Mouse (Mus musculus) intestine, embryonic 14.5 days (tissue): ENCODE measurements at regions not wholly inside any gene's neighbourhood (a gene's known extent, or its start where the extent isn't known, plus 50 kb on each side); places are given as distances from the start of the nearest gene placed in this dataset.

Source experiments
- ATAC-seq: fragments of 200-750 bp; cut with Nextera tagmentation; replicated peaks from 2 replicates; pipeline ENCODE4 v1.8.0; 2017; ENCODE audit warnings: low read depth, moderate number of reproducible peaks, moderate TSS enrichment, moderate library complexity; ENCODE audit not compliant: low FRiP score, low TSS enrichment
- DNase-seq: peaks from one replicate; pipeline ENCODE4 v3.0.0-alpha.2; 2018; ENCODE audit warnings: low spot score
- H3K27ac ChIP-seq: fragments of 300-500 bp; sonication (generic); 2 replicates; pipeline ENCODE4 v1.5.1; 2014; ENCODE audit warnings: low read depth, mild to moderate bottlenecking, control low read depth
- H3K27me3 ChIP-seq: fragments of 300-500 bp; sonication (generic); replicated peaks from 2 replicates; pipeline ENCODE4 v1.6.1; 2014; ENCODE audit warnings: low read length, control low read depth; ENCODE audit not compliant: control insufficient read depth, insufficient read depth
- H3K36me3 ChIP-seq: fragments of 300-500 bp; sonication (generic); 2 replicates; pipeline ENCODE4 v1.6.1; 2014; ENCODE audit warnings: low read length, control low read depth; ENCODE audit not compliant: control insufficient read depth, insufficient read depth
- H3K4me1 ChIP-seq: fragments of 300-500 bp; sonication (generic); replicated peaks from 2 replicates; pipeline ENCODE4 v1.6.1; 2014; ENCODE audit warnings: low read length, control low read depth, mixed read lengths; ENCODE audit not compliant: control insufficient read depth, insufficient read depth
- H3K4me2 ChIP-seq: fragments of 300-500 bp; sonication (generic); 2 replicates; pipeline ENCODE4 v1.6.1; 2014; ENCODE audit warnings: low read length
- H3K4me3 ChIP-seq: fragments of 300-500 bp; sonication (generic); 2 replicates; pipeline ENCODE4 v1.5.1; 2014; ENCODE audit warnings: low read depth, low read length, control low read depth, mixed read lengths
- H3K9ac ChIP-seq: fragments of 300-500 bp; sonication (generic); 2 replicates; pipeline ENCODE4 v1.6.1; 2014; ENCODE audit warnings: mild to moderate bottlenecking, low read length
- H3K9me3 ChIP-seq: fragments of 300-500 bp; sonication (generic); 2 replicates; pipeline ENCODE4 v1.6.1; 2016; ENCODE audit warnings: low read length, control low read depth; ENCODE audit not compliant: control insufficient read depth
- WGBS: fragments of 180-500 bp; shearing (Covaris S2); extraction: QIAGEN DNeasy Blood & Tissue Kit; methylation state at CpG from one replicate; pipeline ENCODE4 v1.1.7; 2014; 5-methylcytosine and 5-hydroxymethylcytosine counted together

DNA sequence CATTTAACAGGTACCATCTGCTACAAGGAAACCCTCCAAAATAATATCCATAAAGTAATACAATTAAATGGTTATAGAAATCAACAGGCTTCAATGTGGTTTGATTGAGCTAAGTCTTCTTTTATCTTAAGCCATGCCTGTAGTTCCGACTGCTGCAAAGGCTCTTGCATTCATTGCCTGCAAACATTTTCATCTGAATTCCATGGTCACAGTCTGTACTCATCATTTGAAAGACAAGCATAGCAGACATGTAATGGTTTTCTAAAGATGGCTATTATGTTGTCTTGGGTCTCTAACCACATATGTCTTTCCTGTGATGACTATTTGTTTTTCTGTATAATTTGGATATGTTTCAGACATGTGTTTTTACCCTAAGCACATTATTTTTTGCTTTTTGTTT lies 677.9 kb downstream of the Hace1 start:
- no peaks in the 10 kb centered on the region for H3K4me1 ChIP-seq
- no peak overlapping the region for H3K9ac ChIP-seq
- DNase-seq = no peak
- H3K27me3 ChIP-seq = no peaks in the 10 kb centered on the region
- 76% methylated on average over 1 of the region's 1 CpGs for WGBS
- H3K27ac ChIP-seq = no peak overlapping the region
- no peak overlapping the region for H3K4me3 ChIP-seq
- H3K36me3 ChIP-seq = no peaks in the 10 kb centered on the region
- no peak overlapping the region for H3K4me2 ChIP-seq
- no peaks in the 10 kb centered on the region for H3K9me3 ChIP-seq
- ATAC-seq = no peak

DNA sequence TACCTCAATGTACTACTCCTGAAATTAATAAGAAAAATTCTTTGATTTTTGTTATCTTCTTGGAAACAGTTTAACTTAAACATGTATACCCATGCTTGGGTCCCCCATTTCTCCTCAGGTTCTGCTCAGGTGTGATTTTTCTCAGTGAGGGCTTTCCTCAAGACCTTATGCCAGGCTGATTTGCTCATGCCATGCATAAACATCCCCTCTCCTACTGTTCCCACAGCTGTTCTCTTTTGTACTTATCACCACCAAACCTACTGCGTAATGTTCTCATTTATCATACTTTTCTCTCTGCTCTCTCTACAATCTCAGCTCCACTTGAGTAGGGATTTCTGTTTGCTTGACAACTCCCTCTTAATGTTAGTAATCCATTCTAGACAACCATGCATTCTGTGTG lies 692.1 kb downstream of the Hace1 start:
- 91% methylated on average over 1 of the region's 1 CpGs for WGBS

DNA sequence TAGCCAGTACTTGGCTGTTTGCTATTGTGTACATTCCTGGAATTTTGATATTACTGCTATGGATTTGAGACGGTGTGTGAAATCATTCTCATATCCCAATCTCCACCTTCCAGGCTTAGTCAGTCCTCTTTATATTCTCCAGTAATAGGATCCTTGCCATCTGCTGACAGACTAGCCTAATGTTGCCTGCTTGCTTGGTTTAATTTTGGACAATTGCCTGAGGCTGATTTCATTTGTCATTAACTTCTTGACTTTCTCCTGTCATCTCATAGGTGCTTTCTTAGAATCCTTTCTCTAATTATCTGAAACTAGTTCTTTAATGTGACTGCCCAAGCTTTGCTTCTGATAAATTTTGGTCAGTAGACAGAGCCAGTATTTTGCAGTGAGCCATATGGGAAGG lies 696.2 kb downstream of the Hace1 start:
- 59% methylated on average over 1 of the region's 1 CpGs for WGBS
- DNase-seq = no peak
- Histone ChIP-seq H3K4me2 (no peak overlapping the region), H3K27ac (no peak overlapping the region), H3K36me3 (no peaks in the 10 kb centered on the region), H3K4me3 (no peak overlapping the region), H3K4me1 (no peaks in the 10 kb centered on the region), H3K27me3 (no peaks in the 10 kb centered on the region), H3K9me3 (no peaks in the 10 kb centered on the region), H3K9ac (no peak overlapping the region)
- no peak for ATAC-seq

More for the DNA sequence above, 692.1 kb downstream of the Hace1 start:
- Histone ChIP-seq H3K4me2 (no peak overlapping the region), H3K4me3 (no peak overlapping the region), H3K27me3 (no peaks in the 10 kb centered on the region), H3K36me3 (no peaks in the 10 kb centered on the region), H3K4me1 (no peaks in the 10 kb centered on the region), H3K27ac (no peak overlapping the region), H3K9me3 (no peaks in the 10 kb centered on the region), H3K9ac (no peak overlapping the region)
- ATAC-seq (no peak), DNase-seq (no peak)

DNA sequence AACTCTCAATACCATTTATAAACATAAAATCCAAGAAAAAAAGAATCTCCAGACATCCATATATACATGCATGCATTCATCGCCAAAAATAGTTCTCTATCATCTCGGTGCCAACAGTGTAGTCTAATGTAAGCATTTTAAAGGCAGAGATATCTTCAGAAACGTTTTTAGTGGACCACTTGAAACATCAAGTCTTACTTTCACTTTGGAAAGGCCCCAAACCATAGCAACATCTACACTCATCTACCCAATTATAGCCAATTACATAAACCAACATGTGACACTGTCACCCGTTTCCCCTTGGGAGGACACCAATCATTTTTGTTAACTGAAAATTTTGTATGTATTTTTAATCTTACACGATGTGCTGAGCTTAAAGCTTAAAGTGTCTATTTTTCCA lies 716.7 kb downstream of the Hace1 start:
- Histone ChIP-seq H3K9ac (no peak overlapping the region), H3K36me3 (no peaks in the 10 kb centered on the region), H3K27ac (no peak overlapping the region), H3K27me3 (no peaks in the 10 kb centered on the region), H3K4me2 (no peak overlapping the region), H3K4me3 (no peak overlapping the region), H3K9me3 (no peaks in the 10 kb centered on the region), H3K4me1 (no peaks in the 10 kb centered on the region)
- 62% methylated on average over 5 of the region's 5 CpGs for WGBS
- DNase-seq = no peak
- ATAC-seq = no peak

DNA sequence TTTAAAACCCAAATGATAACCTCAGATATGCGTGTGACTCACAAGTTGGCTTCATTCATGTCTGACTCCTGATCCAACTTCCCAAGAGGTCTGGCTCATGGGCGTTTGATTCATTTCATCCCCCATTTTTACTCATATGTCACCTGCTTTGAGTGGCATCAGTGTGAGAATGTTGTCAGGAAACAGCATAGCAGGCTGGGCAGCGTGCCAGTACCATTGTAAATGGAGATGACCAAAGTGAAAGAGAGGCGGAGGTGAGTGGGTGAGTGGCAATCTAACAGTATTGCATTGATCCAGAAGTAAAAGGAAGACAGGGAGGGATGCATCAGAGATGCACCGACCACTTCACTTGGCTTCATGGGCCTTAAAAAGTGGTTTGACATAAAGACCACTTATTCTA lies 720.7 kb downstream of the Hace1 start:
- Histone ChIP-seq H3K4me1 (no peaks in the 10 kb centered on the region), H3K27me3 (no peaks in the 10 kb centered on the region), H3K4me3 (no peak overlapping the region), H3K36me3 (no peaks in the 10 kb centered on the region), H3K9ac (no peak overlapping the region), H3K4me2 (no peak overlapping the region), H3K27ac (no peak overlapping the region), H3K9me3 (no peaks in the 10 kb centered on the region)
- ATAC-seq (no peak), DNase-seq (no peak)
- 79% methylated on average over 5 of the region's 5 CpGs for WGBS

DNA sequence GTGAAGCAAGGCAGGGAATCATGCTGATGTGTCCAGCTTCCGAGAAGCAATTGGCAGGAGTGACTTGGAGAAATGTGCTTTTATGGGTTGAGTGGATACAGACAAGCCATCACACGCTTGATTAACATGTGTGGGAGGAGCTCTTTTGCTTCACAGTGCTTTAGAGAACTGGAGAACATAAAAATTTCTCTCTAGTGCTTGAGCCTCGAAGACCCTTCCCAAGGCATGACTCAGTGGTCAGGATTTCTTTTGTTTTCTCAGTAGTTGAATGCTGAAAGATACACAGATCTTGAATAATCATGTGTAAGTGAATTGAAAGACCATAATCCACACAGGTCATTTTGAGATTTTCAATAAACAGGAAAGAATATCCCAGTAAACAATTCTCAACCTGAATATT lies 721.9 kb downstream of the Hace1 start:
- Histone ChIP-seq H3K4me1 (no peaks in the 10 kb centered on the region), H3K4me2 (no peak overlapping the region), H3K27me3 (no peaks in the 10 kb centered on the region), H3K4me3 (no peak overlapping the region), H3K36me3 (no peaks in the 10 kb centered on the region), H3K9ac (no peak overlapping the region), H3K27ac (no peak overlapping the region), H3K9me3 (no peaks in the 10 kb centered on the region)
- ATAC-seq (no peak), DNase-seq (no peak)
- 59% methylated on average over 3 of the region's 3 CpGs for WGBS

DNA sequence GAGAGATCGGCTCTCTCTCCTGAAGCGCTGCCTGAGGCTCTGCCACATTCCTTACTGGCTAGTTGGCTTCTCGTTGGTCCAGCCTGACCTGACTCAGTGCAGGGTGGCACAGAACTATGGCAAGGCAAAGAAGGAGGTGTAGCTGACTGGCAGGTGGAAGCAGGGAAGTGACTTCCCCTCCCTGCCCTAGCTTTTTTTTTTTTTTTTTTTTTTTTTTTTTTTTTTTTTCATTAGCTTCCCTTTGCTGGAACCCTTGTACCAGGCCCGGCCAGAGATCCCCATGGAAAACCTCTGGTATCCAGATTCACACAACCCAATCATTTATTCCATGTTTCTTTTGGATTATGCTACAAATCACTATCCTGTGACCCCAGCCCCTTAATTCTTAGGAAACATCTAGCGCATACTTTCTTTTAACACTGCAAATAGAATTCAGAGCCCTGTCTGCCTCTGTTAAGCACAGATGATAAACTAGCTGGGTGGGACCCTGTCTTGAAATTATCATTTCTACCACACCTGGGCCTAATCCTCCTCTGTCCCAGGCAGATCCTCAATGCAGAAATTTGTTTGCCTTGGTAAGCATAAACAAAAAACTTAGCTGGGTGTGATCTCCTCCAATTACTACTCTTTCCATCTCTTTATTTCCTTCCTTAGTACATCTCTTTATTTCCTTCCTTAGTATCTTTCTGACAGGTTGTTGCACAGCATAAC lies 742.9 kb downstream of the Hace1 start:
- Histone ChIP-seq H3K36me3 (no peaks in the 10 kb centered on the region), H3K9me3 (no peaks in the 10 kb centered on the region), H3K4me3 (no peak overlapping the region), H3K4me2 (no peak overlapping the region), H3K9ac (no peak overlapping the region), H3K27ac (no peak overlapping the region), H3K27me3 (no peaks in the 10 kb centered on the region), H3K4me1 (no peaks in the 10 kb centered on the region)
- no peak for DNase-seq
- WGBS = 81% methylated on average over 5 of the region's 5 CpGs
- no peak for ATAC-seq

DNA sequence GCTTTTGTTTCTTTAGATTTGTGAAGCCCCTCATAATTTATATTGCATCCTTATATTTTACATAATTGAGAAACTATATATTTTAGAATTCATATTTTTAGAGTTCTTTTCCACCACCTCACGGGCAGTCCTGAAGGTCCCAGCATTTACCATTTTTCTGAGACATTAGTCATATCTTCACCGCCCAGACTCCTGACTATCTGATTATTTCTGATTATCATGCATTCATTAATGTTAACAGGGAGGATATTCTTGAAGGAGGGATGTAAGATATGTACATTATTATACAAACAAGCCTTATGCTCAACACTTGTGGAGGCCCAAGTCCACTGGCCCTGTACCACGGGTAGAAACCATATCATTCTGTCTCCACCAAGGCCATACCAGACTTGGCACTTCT lies 743.4 kb downstream of the Hace1 start:
- Histone ChIP-seq H3K9me3 (no peaks in the 10 kb centered on the region), H3K36me3 (no peaks in the 10 kb centered on the region), H3K4me1 (no peaks in the 10 kb centered on the region), H3K9ac (no peak overlapping the region), H3K27ac (no peak overlapping the region), H3K27me3 (no peaks in the 10 kb centered on the region), H3K4me3 (no peak overlapping the region), H3K4me2 (no peak overlapping the region)
- ATAC-seq (no peak), DNase-seq (no peak)
- WGBS = 88% methylated on average over 3 of the region's 3 CpGs

DNA sequence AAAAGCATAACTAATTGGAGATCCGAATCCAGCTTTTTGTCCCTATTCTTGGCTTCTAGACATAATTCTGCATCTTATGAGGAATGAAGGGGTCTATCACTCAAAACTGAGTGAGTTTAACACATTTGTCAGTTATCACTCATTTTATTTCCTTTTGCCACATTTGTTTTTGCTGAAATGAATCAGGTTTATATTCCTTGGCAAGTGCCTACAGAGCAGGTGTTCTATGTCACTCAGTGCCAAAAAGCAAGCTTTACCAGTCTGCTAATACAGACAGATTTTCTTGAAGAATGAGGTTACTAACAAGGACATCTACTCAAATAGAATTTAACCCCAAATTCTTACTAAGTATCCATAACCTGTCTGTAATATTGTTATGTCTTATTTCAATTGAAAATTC lies 751.4 kb downstream of the Hace1 start:
- H3K9me3 ChIP-seq = no peaks in the 10 kb centered on the region
- no peaks in the 10 kb centered on the region for H3K27me3 ChIP-seq
- DNase-seq = no peak
- H3K9ac ChIP-seq = no peak overlapping the region
- 78% methylated on average over 1 of the region's 1 CpGs for WGBS
- no peaks in the 10 kb centered on the region for H3K36me3 ChIP-seq
- no peaks in the 10 kb centered on the region for H3K4me1 ChIP-seq
- ATAC-seq = no peak
- H3K4me3 ChIP-seq = no peak overlapping the region
- H3K4me2 ChIP-seq = no peak overlapping the region
- H3K27ac ChIP-seq = no peak overlapping the region
